Mouse (Mus musculus) lung, adult 2 months (tissue): ENCODE results near the gene Atg2a.

Source experiments
- CTCF ChIP-seq: fragments of 200-500 bp; IDR thresholded peaks from 2 replicates; pipeline ENCODE4 v1.5.1; 2011; ENCODE audit warnings: mild to moderate bottlenecking, low read length, control low read depth; ENCODE audit not compliant: insufficient read depth
- POLR2A ChIP-seq: fragments of 200-500 bp; IDR thresholded peaks from 2 replicates; pipeline ENCODE4 v1.6.1; 2011; ENCODE audit warnings: low read depth, mild to moderate bottlenecking, control low read depth, low read length, borderline replicate concordance; ENCODE audit errors: extremely low read depth

- TF ChIP-seq POLR2A (no peak), CTCF (no peak)
Measured at GRCm38 (mm10) chr19:6273592-6273991, 32.1 kb downstream of the Atg2a start.
